Mouse (Mus musculus) fat pad, adult 2 months (tissue): Measurements from ENCODE around the gene Lrrfip2.

Source experiments
- DNase-seq: peaks from one replicate; pipeline ENCODE4 v3.0.0-alpha.2; 2011; ENCODE audit warnings: low read depth, low spot score; ENCODE audit errors: extremely low read depth

The Lrrfip2 gene

DNA sequence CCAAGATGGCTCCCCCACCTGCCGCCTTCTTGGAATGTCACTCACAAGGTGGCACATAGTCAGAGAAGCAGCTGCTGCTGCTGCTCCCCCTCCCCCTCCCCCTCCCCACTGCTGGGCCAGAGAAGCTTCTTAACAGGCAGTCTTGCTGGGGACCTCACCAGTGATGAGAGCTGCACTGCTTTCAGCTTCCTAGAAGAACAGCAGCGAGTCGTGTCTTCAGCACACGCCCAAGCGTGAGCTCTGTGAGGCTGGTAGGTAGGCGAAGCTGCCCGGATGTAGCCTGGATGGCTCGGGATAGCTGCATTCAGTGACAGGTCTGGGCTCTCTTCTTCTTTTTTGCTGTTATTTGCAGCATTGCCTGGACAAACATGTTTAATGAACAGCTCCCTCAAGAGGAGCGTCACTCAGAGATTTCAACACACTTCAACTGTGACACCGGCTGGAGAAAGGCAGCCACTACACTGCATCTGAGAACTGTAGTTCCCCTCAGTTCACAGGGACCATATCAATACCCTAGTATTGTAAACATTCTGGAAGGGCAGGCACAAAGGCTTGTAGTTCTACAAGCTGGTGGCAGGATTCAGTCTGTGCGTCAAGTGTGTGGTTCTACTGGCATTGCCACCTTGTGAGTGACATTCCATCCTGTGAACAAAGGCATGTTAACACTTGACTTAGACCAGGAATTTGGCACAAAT is 38.5 kb downstream of the Lrrfip2 start:
- DNase-seq, result peak; percentile 40

DNA sequence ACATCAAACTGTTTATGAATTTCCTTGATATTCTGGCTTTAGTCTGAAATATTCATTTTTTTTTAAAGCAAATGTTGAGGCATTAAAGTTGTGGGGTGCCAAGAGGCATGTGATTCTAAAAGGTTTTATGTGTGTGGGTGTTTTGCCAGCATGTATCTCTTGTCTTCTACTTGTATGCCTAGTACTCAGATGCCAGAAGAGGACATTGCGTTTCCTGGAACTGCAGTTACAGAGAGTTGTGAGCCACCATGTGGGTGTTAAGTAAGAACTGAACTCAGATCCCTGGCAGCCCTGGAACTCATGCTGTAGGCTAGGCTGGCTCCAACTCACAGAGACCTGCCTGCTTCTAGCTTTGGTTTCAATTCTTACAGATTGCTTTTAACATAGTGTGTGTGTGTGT is 42.2 kb downstream of the Lrrfip2 start:
- DNase-seq, result peak; percentile 58

DNA sequence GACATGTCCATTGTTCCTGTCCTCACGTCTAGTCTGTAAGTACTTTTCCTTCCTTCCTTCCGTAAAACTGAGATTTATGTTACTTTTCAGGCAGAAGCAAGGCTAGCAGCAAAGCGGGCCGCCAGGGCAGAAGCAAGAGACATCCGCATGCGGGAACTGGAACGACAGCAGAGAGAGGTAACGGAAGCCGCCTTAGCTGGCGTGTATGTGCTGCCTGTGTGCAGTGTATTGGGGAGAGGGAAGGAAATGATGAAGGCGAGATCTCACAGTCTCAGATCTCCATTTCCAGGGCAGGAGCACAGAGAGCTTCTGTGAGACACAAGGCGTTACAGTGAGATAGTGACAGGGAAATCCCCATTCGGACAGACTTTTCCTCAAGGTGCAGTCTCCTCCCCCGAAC is 43.8 kb downstream of the Lrrfip2 start:
- DNase-seq, result no peak

DNA sequence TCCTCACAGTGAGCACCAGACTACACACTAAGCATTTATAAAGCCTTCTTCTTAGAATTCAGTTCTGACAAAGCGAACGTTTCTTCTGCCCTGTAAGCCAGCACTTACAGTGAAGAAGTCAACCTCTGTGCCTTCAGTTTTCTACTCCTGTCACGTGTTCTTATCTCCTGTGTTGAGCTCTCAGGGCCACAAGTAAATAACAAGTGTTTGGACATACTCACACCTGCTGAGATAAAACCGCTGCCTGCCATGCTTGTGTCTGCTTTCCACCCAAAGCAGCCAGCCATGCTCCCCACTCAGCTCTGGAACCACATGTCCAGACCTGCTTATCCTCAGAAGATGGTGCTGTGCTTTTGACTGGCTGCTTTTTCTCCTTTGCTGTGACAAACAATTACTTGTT is 49.2 kb downstream of the Lrrfip2 start:
- no peak for DNase-seq

DNA sequence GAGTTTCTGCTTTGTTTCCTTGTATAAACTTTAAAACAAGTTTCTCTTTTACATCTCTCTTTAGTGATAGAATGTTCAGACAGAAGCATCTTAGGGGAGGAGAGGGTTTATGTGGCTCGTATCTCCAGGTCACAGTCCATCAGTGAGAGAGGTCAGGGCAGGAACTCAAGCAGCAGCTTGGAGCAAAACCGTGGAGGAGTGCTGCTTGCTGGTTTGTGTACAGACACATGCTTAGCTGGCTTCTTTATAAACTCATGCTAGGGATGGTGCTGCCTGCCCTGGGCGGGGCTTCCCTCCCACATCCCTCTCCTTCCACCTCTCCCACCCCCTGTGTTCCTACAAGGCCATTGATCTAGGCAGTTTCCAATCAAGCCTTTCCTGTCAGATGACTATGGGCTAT is 53.0 kb downstream of the Lrrfip2 start:
- DNase-seq, result no peak

DNA sequence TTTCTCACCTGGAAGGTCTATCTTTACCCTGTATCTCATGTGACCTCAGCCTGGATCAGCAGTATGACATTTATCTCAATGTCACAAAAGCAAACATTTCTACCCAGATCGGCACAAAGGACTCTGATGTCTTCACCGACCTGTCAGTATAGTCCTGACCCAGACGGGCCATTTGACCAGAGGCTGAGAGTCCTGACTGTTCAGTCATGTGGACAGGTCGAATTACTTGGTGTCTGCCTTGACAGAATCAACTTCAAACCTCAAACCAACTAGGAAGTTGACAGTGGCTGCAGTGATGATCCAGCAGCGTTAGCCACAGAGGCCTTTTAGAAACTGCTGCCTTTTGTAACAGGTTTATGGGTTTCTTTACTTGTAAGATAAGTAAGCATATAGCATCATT is 56.7 kb downstream of the Lrrfip2 start:
- DNase-seq, result no peak

DNA sequence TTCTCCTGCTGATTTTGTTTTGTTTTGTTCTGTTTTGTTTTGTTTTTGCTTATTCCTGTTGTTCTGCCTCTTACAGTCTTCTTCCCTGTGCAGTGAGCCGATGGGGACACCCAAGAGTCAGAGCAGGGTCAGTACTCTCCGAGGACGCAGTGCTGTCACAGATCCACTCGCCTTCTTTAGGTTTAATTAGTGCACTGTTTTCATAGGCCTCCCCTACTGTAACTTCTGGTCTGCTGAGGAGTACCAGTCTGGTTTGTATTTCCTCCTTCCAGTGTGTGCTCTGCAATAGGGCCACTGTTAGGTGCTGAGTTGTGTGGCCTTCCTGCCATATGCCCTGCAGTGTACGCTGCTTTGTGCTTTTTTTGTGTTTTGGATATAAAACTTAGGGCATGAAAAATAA is 61.6 kb downstream of the Lrrfip2 start:
- DNase-seq, result no peak

DNA sequence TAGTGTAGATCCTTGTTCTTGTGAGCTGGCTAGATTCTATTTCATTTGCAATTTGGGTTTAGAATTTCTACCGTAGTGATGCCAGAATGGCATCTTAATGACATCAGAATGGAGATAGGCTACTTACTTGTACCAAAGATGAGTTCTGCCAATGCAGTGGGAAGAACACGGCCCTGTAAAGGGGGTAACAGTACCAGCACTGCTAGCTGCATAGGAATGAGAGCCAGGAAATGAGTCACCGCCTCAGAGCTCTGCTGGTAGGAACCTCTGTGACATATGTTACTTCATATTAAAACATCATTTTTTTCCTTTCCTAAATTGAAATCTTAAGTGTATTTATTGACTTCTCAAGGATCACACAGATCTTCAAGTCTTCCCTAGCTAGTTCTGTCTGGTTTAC is 64.8 kb downstream of the Lrrfip2 start:
- DNase-seq, result no peak

DNA sequence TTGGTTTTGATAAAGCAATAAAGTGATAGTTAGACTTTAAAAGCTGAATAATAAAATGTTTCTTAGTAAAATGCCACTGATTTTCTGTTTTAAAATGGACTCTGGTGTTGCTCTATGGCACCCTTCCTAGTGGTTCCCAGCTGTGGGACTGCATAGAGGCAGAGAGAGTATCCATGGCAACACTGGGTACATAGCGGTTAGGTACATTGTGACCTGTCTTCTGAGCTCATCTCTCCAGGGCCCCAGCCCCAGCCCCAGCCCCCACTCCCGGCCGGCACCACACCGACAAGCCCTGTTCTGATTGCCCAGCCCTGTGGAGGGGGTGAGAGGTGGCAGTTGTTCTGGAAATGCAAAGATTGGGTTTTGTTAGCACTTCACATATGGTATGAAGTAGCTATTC is 67.5 kb downstream of the Lrrfip2 start:
- DNase-seq, result no peak

DNA sequence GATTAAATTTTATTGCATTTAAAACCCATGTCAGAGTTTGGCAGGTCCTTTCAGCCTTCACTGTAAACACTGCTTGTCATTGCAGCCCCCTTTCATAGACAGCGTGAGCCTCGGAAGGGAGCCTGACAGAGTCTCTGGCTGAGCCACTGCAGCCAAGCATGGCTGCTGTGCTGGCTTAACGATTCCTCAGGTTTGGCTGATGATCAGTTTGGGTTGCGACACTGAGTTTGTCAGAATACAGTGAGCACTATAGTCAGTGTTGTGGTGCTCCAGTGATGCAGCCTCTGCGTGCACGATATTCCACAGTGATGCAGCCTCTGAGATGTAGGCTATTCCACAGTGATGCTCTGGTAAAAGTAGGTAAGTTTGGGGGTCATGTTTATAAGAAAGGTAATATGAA is 69.5 kb downstream of the Lrrfip2 start:
- DNase-seq, result no peak

DNA sequence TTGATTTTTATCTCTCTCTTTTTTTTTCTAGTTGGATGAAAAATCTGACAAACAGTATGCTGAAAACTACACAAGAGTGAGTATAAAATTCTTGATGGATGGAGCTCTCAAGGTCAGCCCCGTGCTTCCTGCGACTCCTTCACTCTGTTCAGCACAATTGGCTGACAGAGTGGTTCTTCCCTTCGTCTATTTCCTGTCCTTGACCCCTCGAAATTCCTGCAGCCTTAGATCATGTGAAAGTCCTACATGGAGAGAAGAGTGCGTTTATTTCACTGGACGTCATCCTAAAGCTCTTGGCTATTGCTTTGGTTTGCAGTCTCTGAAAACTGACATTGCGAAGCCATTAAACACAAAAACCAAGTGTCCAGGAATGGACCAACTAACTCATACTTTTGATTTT is 71.3 kb downstream of the Lrrfip2 start:
- DNase-seq, result no peak

DNA sequence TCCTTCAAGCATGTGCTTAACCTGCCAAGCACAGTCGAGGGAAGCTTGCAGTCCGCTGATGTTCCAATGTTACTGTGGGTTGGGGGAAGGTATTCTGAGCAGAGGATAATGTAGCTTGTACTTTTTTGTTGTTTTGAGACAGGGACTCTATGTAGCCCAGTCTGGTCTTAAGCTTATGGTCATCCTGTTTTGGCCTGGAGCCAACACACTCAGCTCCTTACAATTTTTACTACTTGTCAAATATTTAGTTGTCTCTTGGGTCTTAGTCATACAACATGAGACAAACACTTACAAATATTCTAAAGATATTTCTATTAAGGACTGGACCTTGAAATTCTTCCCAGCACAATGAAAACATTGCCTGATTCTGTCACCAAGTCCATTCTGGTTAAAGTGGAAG is 75.8 kb downstream of the Lrrfip2 start:
- DNase-seq, result no peak

DNA sequence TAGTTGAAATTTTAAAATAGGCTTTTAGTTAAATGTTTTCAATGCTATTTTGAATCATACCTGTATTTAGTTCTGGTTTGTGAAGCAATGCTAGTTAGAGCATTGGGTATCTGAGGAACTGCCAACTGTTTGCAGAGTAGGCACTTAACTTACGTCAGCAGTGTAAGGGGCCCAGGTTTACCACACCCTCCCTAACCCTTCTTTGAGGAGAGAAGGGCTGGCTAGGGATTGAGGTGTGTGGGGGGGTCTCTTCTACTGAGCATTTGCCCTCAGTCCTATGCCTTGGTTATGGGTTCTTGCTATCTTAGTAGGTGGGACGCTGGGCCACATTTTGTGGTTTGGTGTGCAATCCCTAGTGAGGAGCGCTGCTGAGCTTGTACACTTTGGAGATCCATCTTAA is 79.7 kb downstream of the Lrrfip2 start:
- DNase-seq, result no peak

DNA sequence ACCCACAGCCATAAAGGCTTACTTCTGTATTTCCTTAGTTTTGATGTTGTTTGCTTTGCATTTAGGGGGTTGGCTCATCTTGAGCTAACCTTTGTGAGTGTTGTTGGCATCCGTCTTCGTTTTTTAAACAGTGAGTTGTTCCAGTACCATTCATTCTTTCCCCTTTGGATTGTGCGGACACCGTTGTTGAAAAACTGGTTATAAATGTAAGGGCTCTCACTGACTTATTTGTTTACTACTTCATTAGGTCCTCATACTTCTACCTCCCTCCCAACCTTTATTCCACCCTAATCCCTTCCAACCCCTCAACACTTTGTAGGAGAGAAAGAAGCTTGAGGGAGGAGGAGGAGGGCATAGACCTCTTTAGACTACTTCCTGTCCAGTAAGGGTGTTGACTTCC is 80.3 kb downstream of the Lrrfip2 start:
- no peak for DNase-seq

DNA sequence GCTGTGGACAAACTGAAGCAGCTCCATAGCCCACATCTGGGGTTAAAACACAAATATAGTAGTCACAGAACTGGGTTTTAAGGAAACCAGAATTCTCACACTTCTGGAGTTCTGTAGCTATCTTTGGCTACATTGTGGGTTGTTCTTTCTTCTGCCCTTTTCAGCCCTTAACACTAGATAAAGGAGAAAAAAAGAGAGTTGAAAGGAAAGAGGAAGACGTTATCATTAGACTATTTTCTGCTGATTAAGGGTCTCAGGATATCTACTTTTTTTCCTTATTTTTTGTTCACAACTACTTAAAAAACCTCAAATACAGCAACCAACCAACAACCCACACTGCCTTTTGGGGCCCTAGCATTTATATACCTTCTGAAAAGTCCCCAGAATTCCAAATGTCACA is 80.9 kb downstream of the Lrrfip2 start:
- DNase-seq, result no peak

DNA sequence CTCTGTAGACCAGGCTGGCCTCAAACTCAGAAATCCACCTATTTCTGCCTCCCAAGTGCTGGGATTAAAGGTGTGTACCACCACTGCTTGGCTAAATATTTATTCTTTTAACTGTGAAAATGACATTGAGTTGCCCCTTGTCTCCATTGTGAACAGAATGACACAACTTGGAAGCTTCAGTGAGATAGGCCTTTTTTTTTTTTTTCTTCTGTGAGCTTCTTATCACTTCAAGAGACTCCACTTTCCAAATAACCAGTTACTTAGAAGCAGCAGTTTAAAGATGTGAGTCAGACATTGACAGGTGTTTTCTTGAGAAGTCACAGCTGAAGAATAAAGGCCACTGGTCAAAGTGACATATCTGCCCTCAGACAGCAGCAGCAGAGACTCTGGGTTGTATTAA is 82.8 kb downstream of the Lrrfip2 start:
- DNase-seq, result no peak

DNA sequence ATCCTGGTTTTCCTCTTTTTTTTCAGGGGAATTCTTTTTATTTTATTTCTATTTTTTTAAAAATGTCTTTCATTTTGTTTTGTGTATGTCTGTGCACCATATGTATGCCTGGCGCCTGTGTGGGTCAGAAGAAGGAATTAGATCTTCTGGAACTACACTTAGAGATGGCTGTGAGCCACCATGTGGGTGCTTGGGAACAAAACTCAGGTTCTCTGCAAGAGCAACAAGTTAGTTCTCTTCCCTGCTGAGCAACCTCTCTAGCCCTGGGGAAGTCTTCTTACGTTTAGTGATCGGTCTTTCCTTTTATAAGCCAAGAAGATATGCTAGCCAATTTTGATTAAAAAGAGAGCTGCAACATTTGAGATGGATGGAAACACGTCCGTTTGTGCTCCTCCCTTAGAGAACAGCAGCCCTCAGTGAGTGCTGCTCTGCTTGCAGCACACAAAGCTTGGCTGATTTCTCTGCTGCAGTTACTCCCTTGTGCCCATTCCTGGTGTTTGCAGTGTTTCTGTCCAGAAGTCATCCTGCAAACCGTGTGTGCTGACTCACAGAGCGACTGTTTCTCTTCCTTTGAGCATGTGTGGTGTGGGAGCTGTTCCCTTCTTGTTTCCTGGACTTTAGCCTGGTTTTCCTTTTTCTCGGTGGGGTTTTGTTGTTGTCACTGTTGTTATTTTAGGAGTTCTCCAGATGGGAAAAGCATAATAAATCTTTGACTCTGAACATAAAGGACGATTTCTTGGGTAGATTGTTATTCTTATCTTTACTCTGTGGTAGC is 87.4 kb downstream of the Lrrfip2 start:
- no peak for DNase-seq

DNA sequence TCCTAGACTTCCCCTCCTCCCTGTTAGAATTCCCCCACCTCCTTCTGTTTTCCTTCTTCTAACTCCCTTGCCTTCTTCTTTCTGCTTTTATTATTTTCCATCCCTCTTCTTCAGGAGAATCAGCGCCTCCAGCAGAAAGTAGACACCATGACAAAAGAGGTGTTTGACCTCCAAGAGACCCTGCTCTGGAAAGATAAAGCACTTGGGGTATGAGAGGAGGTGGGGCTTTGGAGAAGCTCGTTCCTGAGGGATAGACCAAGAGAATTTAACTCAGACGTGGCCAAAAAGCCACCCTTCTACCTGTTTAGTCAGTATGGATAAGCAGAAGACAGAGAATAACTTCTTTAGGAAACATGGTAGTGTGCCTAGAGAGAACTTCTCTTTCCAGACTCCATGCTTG is 90.3 kb downstream of the Lrrfip2 start:
- DNase-seq, result no peak

DNA sequence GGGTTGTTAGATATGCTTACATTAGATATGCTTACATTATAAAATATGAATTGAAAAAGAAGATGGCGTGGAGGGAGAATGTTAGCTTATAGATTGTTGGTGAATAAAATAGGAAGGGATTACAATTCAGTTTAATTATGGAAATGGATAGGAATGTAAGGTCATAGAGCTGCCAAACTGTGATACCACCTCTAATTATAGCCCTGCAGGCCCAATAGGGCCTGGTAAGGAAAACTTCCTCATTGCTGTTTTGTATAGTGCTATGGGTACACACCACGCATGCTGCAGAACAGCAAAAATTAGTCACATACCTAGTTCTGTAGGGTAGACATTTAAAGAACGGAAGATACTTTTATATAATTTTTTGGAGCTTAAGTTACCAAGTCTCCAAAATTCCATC is 90.8 kb downstream of the Lrrfip2 start:
- DNase-seq, result no peak

DNA sequence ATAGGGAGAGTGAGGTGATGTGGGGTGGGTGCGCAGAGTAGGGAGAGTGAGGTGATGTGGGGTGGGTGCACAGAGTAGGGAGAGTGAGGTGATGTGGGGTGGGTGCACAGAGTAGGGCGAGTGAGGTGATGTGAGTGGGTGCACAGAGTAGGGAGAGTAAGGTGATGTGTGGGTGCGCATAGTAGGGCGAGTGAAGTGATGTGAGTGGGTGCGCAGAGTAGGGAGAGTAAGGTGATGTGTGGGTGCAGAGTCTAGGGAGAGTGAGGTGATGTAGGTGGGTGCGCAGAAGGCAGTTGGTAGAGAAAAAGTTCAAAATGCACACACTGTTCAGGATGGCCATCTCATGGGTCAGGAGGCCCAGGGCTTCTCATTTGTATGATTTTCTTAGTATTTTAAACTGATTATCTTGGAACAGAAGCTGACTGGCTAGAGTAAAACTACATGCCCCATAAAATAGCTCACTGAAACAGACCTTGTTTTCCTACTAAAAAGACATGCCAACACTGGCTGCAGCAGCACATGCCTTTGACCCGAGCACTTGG is 91.8 kb downstream of the Lrrfip2 start:
- no peak for DNase-seq

DNA sequence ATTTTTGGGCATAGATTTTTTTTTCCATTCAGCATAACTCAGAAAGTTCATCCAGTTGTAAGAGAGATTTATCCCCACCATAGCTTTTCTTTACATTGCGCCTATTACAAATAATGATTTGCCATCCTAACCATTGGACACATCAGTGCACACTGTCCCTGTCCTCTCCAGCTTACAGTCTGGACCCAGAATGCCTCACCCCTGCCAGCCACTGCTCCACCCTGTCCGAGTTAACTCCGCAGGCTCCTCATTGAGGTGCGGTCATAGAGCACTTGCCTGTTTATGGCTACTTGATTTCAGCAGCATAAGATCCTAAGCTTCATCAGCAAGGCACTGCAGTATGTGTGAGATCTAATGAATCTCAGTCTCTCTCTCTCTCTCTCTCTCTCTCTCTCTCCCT is 93.0 kb downstream of the Lrrfip2 start:
- DNase-seq, result no peak
